9 mouse cellular contexts compared by ENCODE assay signal in the genomic region with DNA sequence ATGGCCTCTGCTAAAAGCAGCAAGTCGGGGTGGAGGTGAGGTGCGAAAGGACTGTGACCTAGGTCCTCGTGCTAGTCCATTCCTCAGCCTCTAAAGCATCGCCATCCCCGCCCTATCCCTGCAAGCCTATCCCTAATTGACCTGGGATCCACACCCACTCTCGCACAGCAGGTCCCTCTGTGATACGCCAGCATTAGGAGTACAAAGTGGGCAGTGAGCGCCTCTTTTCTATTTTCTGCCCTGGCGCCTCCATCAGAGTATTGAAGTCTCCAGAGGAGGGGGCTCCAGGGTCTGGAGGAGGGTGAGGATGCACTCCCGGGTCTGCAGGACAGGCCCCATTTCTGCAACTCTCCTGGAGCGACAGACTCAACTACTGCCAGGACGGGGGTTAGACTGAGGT. TPM values are rescaled to one million over a fixed set of nuclear protein-coding genes. Genes with fewer than 3 reads are reported as not detected.
DNase-seq lines count a peak whose midpoint lies in the region; ATAC-seq and TF ChIP-seq lines count a peak whose summit lies in the region.
"Had no signal": no experiment of that assay in that cellular context is flagged by ENCODE, and none has a peak within 500 bp of the region (broad histone marks: within the 10 kb centered on the region; RNA-seq: fewer than 3 reads in every experiment).

No protein-coding gene starts in this region.

- H3K4me3 ChIP-seq in E14TG2a.4 (replicated peaks; ENCODE audit: low read length): peak overlapping the region; percentile 77
- H3K4me3 ChIP-seq in forebrain, embryonic 15.5 days: peak overlapping the region; percentile 64
- H3K4me3 ChIP-seq in liver, embryonic 16.5 days (ENCODE audit: low read depth, low read length): peak overlapping the region; percentile 46

- TF ChIP-seq CTCF in E14TG2a.4 (conservative IDR thresholded peaks at IDR 0.05; ENCODE audit: low read length): no peak

- no peak for ATAC-seq in forebrain, embryonic 15.5 days (replicated peaks)
- ATAC-seq in liver, embryonic 16.5 days (ENCODE audit: low read depth): no peak
- no peak for ATAC-seq in megakaryocyte-erythroid progenitor cell, adult 5-6 weeks (replicated peaks; ENCODE audit: low FRiP score, low TSS enrichment, poor library complexity, severe bottlenecking)

- peaks cover 59% of the 10 kb centered on the region for H3K4me1 ChIP-seq in E14TG2a.4 (replicated peaks; ENCODE audit: low read depth, low read length)
- peaks cover 56% of the 10 kb centered on the region for H3K4me1 ChIP-seq in forebrain, embryonic 15.5 days
- H3K4me1 ChIP-seq in liver, embryonic 16.5 days (ENCODE audit: control insufficient read depth, low read depth, low read length): peaks cover 10% of the 10 kb centered on the region; the same call in 1 of the 2 replicates

- H3K9ac ChIP-seq in forebrain, embryonic 15.5 days (replicated peaks): peak overlapping the region; percentile 47
- H3K9ac ChIP-seq in liver, embryonic 16.5 days (ENCODE audit: low read depth, low read length): no peak overlapping the region

- DNase-seq in embryo, embryonic 10.5 days (ENCODE audit: low spot score): peak; percentile 6
- DNase-seq in embryo, embryonic 10 days (ENCODE audit: low spot score): no peak
- no peak for DNase-seq in MN1 (ENCODE audit: low spot score)
- no peak for DNase-seq in thymus, adult 18-20 months
- DNase-seq: heart, postnatal 4 days had no signal

- WGBS in forebrain, embryonic 15.5 days: 10% methylated on average over 12 of the region's 12 CpGs
- WGBS in liver, embryonic 16.5 days (ENCODE audit: insufficient replicate concordance): 10% methylated on average over 12 of the region's 12 CpGs

- H3K36me3 ChIP-seq in E14TG2a.4 (ENCODE audit: insufficient read depth, low read length): peaks cover 16% of the 10 kb centered on the region
- H3K36me3 ChIP-seq in forebrain, embryonic 15.5 days: no peaks in the 10 kb centered on the region
- H3K36me3 ChIP-seq in liver, embryonic 16.5 days (ENCODE audit: control insufficient read depth, insufficient read depth): no peaks in the 10 kb centered on the region

- H3K27ac ChIP-seq in forebrain, embryonic 15.5 days (replicated peaks): no peak overlapping the region
- H3K27ac ChIP-seq in liver, embryonic 16.5 days (ENCODE audit: low read length): no peak overlapping the region

- H3K27me3 ChIP-seq in E14TG2a.4 (ENCODE audit: insufficient read depth, low read length): peaks cover 38% of the 10 kb centered on the region
- peaks cover 30% of the 10 kb centered on the region for H3K27me3 ChIP-seq in forebrain, embryonic 15.5 days
- peaks cover 86% of the 10 kb centered on the region for H3K27me3 ChIP-seq in liver, embryonic 16.5 days (ENCODE audit: control insufficient read depth, insufficient read depth, low read depth, low read length)

- H3K4me2 ChIP-seq in forebrain, embryonic 15.5 days (replicated peaks): peak overlapping the region; percentile 97
- H3K4me2 ChIP-seq in liver, embryonic 16.5 days (ENCODE audit: low read depth, low read length): no peak overlapping the region

- no peaks in the 10 kb centered on the region for H3K9me3 ChIP-seq in E14TG2a.4 (ENCODE audit: low read length)
- H3K9me3 ChIP-seq in forebrain, embryonic 15.5 days: no peaks in the 10 kb centered on the region
- H3K9me3 ChIP-seq in liver, embryonic 16.5 days (replicated peaks; ENCODE audit: control insufficient read depth, low read length): no peaks in the 10 kb centered on the region

RNA-seq across cellular contexts. Expression of gene Kcnc3, which starts 2.1 kb away (rescaled TPM):
- 2.6 and 3.3 TPM in 2 replicates for polyA plus RNA-seq in forebrain, embryonic 15.5 days (2015; fragmentation: Nextera tagmentation; extraction: Ambion mirVana)
- 0.06 and 0.07 TPM in 2 replicates for polyA plus RNA-seq in liver, embryonic 16.5 days (2015; fragmentation: Nextera tagmentation; extraction: Ambion mirVana)
- 1.9 and 7.9 TPM in 2 replicates for total RNA-seq in megakaryocyte-erythroid progenitor cell, adult 5-6 weeks (2014; fragmentation: Nextera tagmentation)
- total RNA-seq in megakaryocyte-erythroid progenitor cell, adult 5-6 weeks (2017): 0.11 TPM in 1 of 2 replicates, not detected in the other

RNA-seq across cellular contexts. Expression of gene Napsa, which starts 16.2 kb away (rescaled TPM):
- 1.0 and 1.6 TPM in 2 replicates for polyA plus RNA-seq in forebrain, embryonic 15.5 days (2015; fragmentation: Nextera tagmentation; extraction: Ambion mirVana)
- 11.5 and 12.2 TPM in 2 replicates for polyA plus RNA-seq in liver, embryonic 16.5 days (2015; fragmentation: Nextera tagmentation; extraction: Ambion mirVana)
- total RNA-seq in megakaryocyte-erythroid progenitor cell, adult 5-6 weeks (2014; fragmentation: Nextera tagmentation): 5.3 and 10.3 TPM in 2 replicates
- total RNA-seq in megakaryocyte-erythroid progenitor cell, adult 5-6 weeks (2017): 2.0 and 11.0 TPM in 2 replicates

RNA-seq across cellular contexts. Expression of gene Nr1h2, which starts 34.6 kb away (rescaled TPM):
- 70.5 and 79.5 TPM in 2 replicates for polyA plus RNA-seq in forebrain, embryonic 15.5 days (2015; fragmentation: Nextera tagmentation; extraction: Ambion mirVana)
- polyA plus RNA-seq in liver, embryonic 16.5 days (2015; fragmentation: Nextera tagmentation; extraction: Ambion mirVana): 41.0 and 45.9 TPM in 2 replicates
- 68.7 and 69.2 TPM in 2 replicates for total RNA-seq in megakaryocyte-erythroid progenitor cell, adult 5-6 weeks (2014; fragmentation: Nextera tagmentation)
- total RNA-seq in megakaryocyte-erythroid progenitor cell, adult 5-6 weeks (2017): 28.8 and 59.9 TPM in 2 replicates

RNA-seq across cellular contexts. Expression of gene Pold1, which starts 39.7 kb away (rescaled TPM):
- polyA plus RNA-seq in forebrain, embryonic 15.5 days (2015; fragmentation: Nextera tagmentation; extraction: Ambion mirVana): 46.9 and 54.1 TPM in 2 replicates
- 47.8 and 48.8 TPM in 2 replicates for polyA plus RNA-seq in liver, embryonic 16.5 days (2015; fragmentation: Nextera tagmentation; extraction: Ambion mirVana)
- 194 and 214 TPM in 2 replicates for total RNA-seq in megakaryocyte-erythroid progenitor cell, adult 5-6 weeks (2014; fragmentation: Nextera tagmentation)
- 61.0 and 90.8 TPM in 2 replicates for total RNA-seq in megakaryocyte-erythroid progenitor cell, adult 5-6 weeks (2017)

RNA-seq across cellular contexts. Expression of gene Spib, which starts 56.5 kb away (rescaled TPM):
- not detected in 2 replicates for polyA plus RNA-seq in forebrain, embryonic 15.5 days (2015; fragmentation: Nextera tagmentation; extraction: Ambion mirVana)
- polyA plus RNA-seq in liver, embryonic 16.5 days (2015; fragmentation: Nextera tagmentation; extraction: Ambion mirVana): 1.5 and 2.0 TPM in 2 replicates
- total RNA-seq in megakaryocyte-erythroid progenitor cell, adult 5-6 weeks (2014; fragmentation: Nextera tagmentation): 0.67 and 4.7 TPM in 2 replicates
- total RNA-seq in megakaryocyte-erythroid progenitor cell, adult 5-6 weeks (2017): not detected in 2 replicates
